Mouse (Mus musculus) brain, embryonic 14.5 days (tissue): ENCODE results near the gene Sorcs2. TPM values are rescaled to one million over a fixed set of nuclear protein-coding genes. Genes with fewer than 3 reads are reported as not detected.

Experiments
- DNase-seq: peaks from one replicate; pipeline ENCODE4 v3.0.0-alpha.2; 2011; ENCODE audit warnings: low read depth
- CTCF ChIP-seq: fragments of 200-500 bp; IDR thresholded peaks from 2 replicates; pipeline ENCODE4 v1.5.1; 2012; ENCODE audit warnings: inconsistent platforms, mild to moderate bottlenecking, moderate library complexity, borderline replicate concordance; ENCODE audit not compliant: insufficient read depth, insufficient read length; ENCODE audit errors: extremely low read depth
- POLR2A ChIP-seq: fragments of 200-500 bp; IDR thresholded peaks from 2 replicates; pipeline ENCODE4 v1.6.1; 2012; ENCODE audit warnings: mild to moderate bottlenecking, inconsistent platforms, borderline replicate concordance; ENCODE audit not compliant: poor library complexity, insufficient read depth, insufficient read length, severe bottlenecking; ENCODE audit errors: extremely low read depth
- polyA plus RNA-seq: library from polyadenylated mRNA; depleted of rRNA; stranded (reverse); fragments of >200 nt; gene quantifications from 2 replicates; pipeline ENCODE4 v1.2.3, GENCODE M21; 2012

Gene Sorcs2
- polyA plus RNA-seq, 1 experiment = 29.0 TPM

DNA sequence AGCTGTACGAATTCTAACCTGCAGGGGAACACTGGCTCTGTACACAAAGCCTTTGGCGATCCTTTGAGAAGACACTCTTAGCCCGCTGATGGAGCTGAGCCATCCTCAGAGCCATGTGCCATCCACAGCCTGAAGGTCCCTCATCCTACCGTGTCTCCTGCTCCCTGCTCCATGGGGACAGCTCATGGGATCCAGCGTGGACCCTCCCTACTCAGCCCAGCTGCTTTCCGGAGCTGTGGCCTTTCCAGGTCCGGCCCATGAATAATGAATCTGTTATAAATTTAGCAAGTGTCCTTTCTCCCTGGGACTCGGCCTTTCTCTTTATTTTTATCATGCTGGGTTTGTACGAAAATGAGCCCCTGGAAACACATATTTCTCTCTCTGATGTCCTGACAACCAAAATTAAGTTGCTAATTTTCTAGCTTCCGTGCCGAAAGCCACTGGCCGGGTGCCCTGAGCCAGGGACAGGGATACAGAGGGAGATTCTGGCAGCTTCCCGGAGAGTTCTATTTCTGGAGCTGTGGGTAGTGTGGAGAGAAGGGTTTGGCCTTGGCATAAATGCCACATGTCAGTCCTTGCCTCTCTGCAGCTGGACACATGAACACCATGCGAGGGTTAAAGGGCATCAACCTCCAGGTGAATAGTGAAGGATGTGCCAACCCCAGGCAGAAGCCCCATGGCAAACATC is 228.8 kb downstream of the Sorcs2 start:
- TF ChIP-seq POLR2A (no peak), CTCF (no peak)
- DNase-seq = peak; percentile 24

DNA sequence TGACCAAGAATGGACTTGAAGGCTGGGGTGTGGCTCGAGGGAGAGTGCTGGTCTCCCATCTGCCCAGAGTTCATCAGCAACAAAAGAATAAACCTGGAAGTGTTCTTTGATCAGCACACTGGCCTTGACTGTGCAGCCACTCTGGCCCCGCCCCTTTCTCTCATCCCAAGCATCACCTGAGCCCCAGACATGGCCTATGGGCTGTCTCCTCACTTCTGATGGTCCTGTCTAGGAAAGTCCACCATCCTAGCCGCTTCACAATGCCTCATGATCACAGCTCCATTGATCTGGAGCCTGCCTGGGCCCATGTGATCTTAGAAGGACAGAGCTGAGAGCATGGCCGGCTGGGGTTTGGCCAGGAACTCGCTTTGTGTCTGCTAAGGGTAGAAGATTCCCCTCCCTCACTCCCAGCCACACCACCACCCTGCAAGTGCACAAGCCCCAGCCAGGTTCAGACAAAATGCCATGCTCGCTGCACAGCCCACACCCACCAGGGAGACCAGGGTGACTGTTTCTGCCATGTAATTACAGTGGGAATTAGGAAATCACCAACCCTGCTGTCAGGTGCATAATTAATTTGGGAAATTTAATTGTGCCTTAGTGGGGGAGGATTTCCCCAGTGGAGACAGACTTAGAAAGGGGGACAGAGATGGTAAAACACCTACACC is 231.5 kb downstream of the Sorcs2 start:
- TF ChIP-seq CTCF (no peak), POLR2A (no peak)
- no peak for DNase-seq

DNA sequence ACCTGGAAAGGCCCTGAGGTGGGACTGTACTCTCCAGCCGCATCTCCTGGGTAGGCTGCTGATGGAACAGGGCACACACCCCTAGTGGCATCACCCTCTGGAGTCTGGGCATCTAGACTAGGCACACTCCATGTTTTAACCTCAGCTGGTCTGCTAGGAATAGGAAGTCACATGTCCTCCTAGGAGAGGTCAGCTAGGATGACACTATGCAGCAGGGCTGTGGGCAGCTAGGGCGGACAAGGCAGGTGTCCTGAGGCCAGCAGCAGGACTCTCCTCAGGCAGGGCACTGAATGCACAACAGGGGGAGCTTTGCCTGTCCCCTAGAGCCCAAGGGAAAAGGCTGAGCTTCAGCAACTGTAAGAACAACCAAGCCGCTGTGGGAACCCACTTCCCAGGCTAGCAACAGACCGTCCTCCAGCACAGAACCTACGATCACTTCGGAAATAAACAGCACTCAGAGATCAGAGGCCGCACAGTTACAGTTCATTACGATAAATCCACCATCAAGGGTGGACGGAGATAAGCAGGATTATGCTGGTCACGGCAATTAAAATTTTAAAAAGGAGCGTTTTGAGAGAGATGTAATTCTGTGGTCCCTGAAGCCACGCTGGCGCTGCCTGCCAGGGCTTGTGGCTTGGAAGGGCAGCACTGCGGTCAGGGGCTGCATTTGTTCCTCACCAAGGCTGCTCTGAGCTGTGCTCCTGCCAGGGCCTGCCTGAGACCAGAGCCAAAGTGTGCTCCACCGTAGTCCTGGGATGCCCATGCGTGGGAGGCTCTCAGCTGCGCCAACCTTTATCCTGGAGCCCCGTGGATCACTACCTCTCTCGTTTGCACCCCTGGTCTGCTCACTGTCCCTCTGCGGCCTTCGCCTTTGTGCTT is 232.3 kb downstream of the Sorcs2 start:
- DNase-seq = peak; percentile 37
- TF ChIP-seq POLR2A (no peak), CTCF (no peak)

DNA sequence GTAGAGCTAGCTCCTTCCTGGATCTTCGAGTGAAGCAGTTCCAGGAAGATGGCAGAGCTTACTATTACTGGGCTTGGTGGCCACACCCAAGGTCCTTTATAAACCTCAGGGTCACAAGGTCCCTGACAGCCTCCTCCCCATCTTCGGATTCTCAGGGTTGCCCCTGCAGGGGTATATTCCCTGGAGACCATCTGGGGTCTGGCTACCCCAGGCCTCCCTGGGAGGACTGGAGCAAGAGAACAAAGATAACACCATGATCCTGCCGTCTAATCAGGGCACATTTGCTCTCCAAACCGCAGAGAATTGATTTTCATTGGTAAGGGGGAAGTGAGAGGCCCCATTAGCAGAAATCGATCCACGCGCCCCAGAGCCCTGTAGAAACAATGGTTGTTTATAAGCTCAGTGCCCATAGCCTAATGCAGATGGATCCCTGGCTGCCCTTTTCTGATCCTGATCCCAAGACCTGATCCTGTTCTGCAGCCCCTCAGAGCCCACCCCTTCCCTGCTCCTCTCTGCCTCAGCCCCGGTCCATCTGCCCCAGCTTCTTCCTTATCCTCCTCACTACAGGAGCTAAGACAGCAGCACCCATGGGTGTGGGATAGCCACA is 243.0 kb downstream of the Sorcs2 start:
- no peak for DNase-seq
- TF ChIP-seq CTCF (no peak), POLR2A (no peak)

DNA sequence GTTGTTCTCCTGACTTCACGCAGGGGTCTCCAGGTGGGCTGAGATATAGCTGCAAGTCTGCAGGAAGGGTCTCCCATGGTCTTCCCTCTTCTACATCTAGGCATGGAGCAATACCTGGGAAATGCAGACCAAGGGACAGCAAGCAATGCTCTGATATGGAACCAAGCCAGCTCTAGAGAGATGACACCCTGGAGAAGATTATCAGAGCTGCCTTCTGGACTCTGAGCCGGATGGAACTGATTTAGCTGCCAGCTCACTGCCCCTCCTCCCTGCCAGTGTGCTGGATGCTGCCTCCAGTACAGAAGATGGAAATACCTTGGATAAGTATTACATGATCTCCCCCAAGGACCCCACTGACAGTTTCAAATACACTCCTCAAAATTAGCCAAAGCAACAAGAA is 244.7 kb downstream of the Sorcs2 start:
- no peak for TF ChIP-seq POLR2A
- TF ChIP-seq CTCF = no peak
- DNase-seq = no peak

DNA sequence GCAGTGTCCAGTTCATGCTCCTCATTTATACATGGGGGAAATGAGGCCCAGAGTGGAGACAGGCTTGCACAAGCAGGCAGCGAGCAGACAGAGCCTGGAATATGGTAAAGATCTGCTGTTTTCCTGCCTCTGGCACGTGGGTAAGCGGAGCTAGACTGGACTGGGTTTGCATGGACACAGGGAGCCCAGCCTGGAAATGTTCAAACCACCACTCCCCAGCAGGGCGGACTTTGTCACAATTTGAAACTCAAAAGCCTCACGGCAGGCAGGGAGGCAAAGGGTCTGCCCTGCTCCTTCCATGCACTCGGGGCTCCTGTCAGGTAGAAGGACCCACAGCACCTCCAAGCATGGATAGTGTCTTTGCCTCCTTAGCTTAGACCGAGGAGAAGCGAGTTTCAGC is 246.9 kb downstream of the Sorcs2 start:
- TF ChIP-seq POLR2A (no peak), CTCF (no peak)
- DNase-seq = no peak

DNA sequence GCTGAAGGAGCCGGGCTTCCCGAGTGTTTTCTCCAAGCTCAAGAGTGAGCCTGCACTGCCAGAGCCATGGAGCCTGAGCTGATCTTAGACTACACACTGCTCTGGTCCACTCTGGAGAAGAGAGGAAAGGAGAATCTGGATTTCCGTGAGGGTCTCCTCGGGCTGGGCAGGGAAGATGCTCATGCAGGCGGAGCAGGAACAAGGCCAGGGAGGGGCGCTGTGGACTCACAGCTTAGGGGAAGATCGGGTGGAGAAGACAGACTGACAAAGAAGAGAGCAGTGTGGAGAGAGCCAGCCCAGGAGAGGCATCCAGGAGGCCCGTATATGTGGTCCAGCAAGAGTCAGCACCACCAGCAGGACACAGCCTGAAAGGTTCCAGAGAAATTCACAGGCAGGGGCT is 248.8 kb downstream of the Sorcs2 start:
- peak; percentile 31 for DNase-seq
- no peak for TF ChIP-seq POLR2A
- TF ChIP-seq CTCF = peak; percentile 24; the same call in 1 of the 2 replicates

DNA sequence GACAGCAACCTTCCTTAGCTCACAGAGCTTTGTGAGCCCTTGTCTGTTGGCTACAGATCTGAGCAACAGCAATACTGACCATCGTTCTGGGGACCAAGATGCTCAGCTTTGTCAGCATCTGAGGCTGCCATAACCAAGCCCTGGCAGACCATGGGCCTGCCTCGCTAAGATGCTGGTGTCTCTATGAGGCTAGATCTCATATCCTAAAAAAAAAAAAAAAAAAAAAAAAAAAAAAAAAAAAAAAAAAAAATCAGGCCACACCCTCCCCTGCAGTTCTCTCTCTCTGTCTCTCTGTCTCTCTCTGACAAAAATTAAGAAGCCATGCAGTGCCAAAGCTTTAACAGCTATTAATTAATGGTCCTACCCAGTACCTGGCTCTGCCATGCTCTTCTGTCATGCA is 251.3 kb downstream of the Sorcs2 start:
- no peak for TF ChIP-seq CTCF
- TF ChIP-seq POLR2A = no peak
- no peak for DNase-seq

DNA sequence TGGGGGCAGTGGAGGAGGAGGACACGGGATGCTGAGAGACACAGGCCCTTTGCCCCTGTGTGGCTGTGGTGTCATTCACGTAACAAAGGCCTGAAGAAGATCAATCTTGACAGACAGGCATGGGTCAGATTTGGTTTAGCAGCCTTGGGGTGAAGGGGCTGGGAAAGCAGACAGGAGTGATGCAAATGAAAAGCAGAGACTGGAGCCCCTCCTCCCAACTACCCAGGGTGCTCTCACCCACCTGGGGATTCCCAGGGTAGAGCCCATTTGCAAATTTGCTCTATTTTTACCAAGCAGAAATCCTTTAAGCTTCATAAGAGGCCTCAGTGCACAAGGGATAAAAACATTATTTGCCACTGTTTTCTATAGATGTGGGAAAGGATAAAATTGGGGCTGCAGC is 253.4 kb downstream of the Sorcs2 start:
- no peak for TF ChIP-seq CTCF
- no peak for TF ChIP-seq POLR2A
- DNase-seq = no peak

DNA sequence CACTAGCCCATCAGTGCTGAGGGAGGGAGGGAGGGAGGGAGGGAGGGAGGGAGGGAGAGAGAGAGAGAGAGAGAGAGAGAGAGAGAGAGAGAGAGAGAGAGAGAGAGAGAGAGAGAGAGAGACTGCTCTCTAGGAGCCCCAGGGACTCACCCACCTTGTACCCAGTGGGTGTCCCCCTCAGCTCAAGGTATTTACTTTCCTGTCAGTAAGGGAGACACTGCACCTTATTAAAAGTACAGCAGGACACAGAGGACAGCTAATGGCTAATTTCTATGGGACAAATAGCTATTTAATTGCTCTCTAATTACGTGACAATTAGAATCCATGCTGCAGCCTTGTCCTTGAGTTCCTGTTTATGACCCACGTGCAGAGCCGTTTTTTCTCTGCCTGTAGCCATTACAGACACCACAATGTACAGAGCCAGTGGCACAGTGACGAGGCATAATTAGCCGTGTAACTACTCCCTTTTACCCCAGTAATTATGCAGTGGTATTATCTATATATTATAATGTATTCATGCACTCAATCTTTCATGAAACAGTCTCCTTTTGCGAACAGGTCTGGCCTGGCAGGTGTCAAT is 256.2 kb downstream of the Sorcs2 start:
- DNase-seq = peak; percentile 76
- no peak for TF ChIP-seq POLR2A
- no peak for TF ChIP-seq CTCF

DNA sequence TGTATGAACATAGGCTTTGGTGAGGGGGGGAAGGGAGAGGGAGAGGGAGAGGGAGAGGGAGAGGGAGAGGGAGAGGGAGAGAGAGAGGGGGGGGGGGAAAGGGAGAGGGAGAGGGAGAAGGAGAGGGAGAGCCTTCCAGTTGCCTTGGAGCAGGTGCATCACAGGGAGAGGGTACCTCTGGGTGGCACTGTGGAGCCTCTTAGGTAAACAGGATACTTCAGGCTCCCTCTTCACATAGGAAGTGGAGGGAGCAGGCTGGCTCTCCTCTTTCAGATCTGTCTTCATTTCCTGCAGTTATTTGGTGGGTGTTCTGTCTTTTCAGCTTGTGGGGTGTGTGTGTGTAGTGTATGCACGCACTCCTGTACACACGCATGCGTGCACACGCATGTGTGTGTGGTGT is 256.8 kb downstream of the Sorcs2 start:
- DNase-seq = peak; percentile 66
- TF ChIP-seq CTCF (peak; percentile 44; the same call in 1 of the 2 replicates), POLR2A (no peak)

DNA sequence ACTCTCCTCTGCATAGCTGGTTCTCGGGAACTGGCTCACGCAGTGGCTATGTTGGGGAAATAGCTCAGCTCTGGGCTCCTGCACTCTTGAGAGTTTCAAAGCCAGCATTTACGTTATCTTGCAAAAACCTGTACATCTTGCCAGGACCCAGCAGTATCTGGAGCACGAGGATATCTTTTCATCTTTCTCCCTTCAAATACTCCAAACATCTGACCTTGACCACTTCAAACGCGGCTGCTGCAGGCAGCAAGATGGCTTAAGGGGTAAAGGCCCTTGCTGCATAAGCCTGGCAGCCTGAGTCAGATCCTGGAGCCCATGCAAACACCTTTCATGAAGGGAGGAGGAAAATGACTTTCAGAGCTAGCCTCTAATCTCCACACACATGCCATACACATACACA is 258.2 kb downstream of the Sorcs2 start:
- DNase-seq = peak; percentile 39
- TF ChIP-seq CTCF (no peak), POLR2A (no peak)
